Mouse (Mus musculus) kidney, embryonic 16.5 days (tissue): ENCODE data around the gene Tmem110. TPM values are rescaled to one million over a fixed set of nuclear protein-coding genes. Genes with fewer than 3 reads are reported as not detected.

ENCODE experiments used
- ATAC-seq: fragments of 200-750 bp; cut with Nextera tagmentation; 2 replicates; pipeline ENCODE4 v1.8.0; 2017; ENCODE audit warnings: moderate TSS enrichment; ENCODE audit not compliant: low FRiP score, low TSS enrichment
- H3K27ac ChIP-seq: fragments of 300-500 bp; sonication (generic); 2 replicates; pipeline ENCODE4 v1.5.1; 2014; ENCODE audit warnings: low read length
- H3K27me3 ChIP-seq: fragments of 300-500 bp; sonication (generic); 2 replicates; pipeline ENCODE4 v1.6.1; 2014; ENCODE audit warnings: low read length, control low read depth, mixed read lengths; ENCODE audit not compliant: insufficient read depth
- H3K36me3 ChIP-seq: fragments of 300-500 bp; sonication (generic); 2 replicates; pipeline ENCODE4 v1.6.1; 2014; ENCODE audit warnings: low read length, control low read depth, mixed read lengths; ENCODE audit not compliant: insufficient read depth
- H3K4me1 ChIP-seq: fragments of 300-500 bp; sonication (generic); 2 replicates; pipeline ENCODE4 v1.6.1; 2014; ENCODE audit warnings: low read length, control low read depth, mixed read lengths; ENCODE audit not compliant: insufficient read depth
- H3K4me2 ChIP-seq: fragments of 300-500 bp; sonication (generic); replicated peaks from 2 replicates; pipeline ENCODE4 v1.6.1; 2014; ENCODE audit warnings: low read depth, low read length
- H3K4me3 ChIP-seq: fragments of 300-500 bp; sonication (generic); 2 replicates; pipeline ENCODE4 v1.5.1; 2014; ENCODE audit warnings: mild to moderate bottlenecking, low read length
- H3K9ac ChIP-seq: fragments of 300-500 bp; sonication (generic); replicated peaks from 2 replicates; pipeline ENCODE4 v1.6.1; 2014; ENCODE audit warnings: low read length
- H3K9me3 ChIP-seq: fragments of 300-500 bp; sonication (generic); 2 replicates; pipeline ENCODE4 v1.6.1; 2016; ENCODE audit warnings: low read length, control low read depth
- WGBS: fragments of 180-500 bp; shearing (Covaris S2); extraction: QIAGEN DNeasy Blood & Tissue Kit; methylation state at CpG from one replicate; pipeline ENCODE4 v1.1.7; 2014; 5-methylcytosine and 5-hydroxymethylcytosine counted together
- polyA plus RNA-seq: library from polyadenylated mRNA; unstranded; fragments of >200 nt; fragmentation: Nextera tagmentation; extraction: Ambion mirVana; gene quantifications from 2 replicates; pipeline ENCODE4 v1.2.1, GENCODE M21; 2015

The Tmem110 gene
- polyA plus RNA-seq, 1 experiment from 2014 or later, result 25.1 TPM

- peak; percentile 70 for ATAC-seq
- H3K9me3 ChIP-seq, result no peaks in the 10 kb centered on the region
- H3K4me3 ChIP-seq, result no peak overlapping the region
- no peaks in the 10 kb centered on the region for H3K36me3 ChIP-seq
- no peak overlapping the region for H3K9ac ChIP-seq
- 7% methylated on average over 9 of the region's 9 CpGs for WGBS
- no peaks in the 10 kb centered on the region for H3K27me3 ChIP-seq
- peaks cover 5% of the 10 kb centered on the region for H3K4me1 ChIP-seq
- H3K27ac ChIP-seq, result no peak overlapping the region
- H3K4me2 ChIP-seq, result peak overlapping the region; percentile 28
These were observed 62.9 kb downstream of the Tmem110 start for GRCm38 (mm10) chr14:30888271-30888732.

- WGBS, result 69% methylated on average over 3 of the region's 3 CpGs
- no peak for ATAC-seq
These were observed 74.6 kb downstream of the Tmem110 start for GRCm38 (mm10) chr14:30899972-30900371.

GRCm38 (mm10) chr14:30902628-30903027 is 77.2 kb downstream of the Tmem110 start:
- WGBS, result 87% methylated on average over 5 of the region's 5 CpGs
- Histone ChIP-seq H3K9ac (no peak overlapping the region), H3K4me3 (no peak overlapping the region), H3K9me3 (peaks cover 6% of the 10 kb centered on the region; the same call in 1 of the 2 replicates), H3K27ac (no peak overlapping the region), H3K4me1 (no peaks in the 10 kb centered on the region), H3K4me2 (no peak overlapping the region), H3K36me3 (no peaks in the 10 kb centered on the region), H3K27me3 (no peaks in the 10 kb centered on the region)
- no peak for ATAC-seq

More at GRCm38 (mm10) chr14:30899972-30900371, 74.6 kb downstream of the Tmem110 start:
- H3K27ac ChIP-seq, result no peak overlapping the region
- H3K4me3 ChIP-seq, result no peak overlapping the region
- H3K9me3 ChIP-seq, result peaks cover 6% of the 10 kb centered on the region; the same call in 1 of the 2 replicates
- no peaks in the 10 kb centered on the region for H3K4me1 ChIP-seq
- no peaks in the 10 kb centered on the region for H3K27me3 ChIP-seq
- H3K4me2 ChIP-seq, result no peak overlapping the region
- no peaks in the 10 kb centered on the region for H3K36me3 ChIP-seq
- no peak overlapping the region for H3K9ac ChIP-seq

- 74% methylated on average over 3 of the region's 3 CpGs for WGBS
These were observed 77.6 kb downstream of the Tmem110 start for GRCm38 (mm10) chr14:30903036-30903435.

GRCm38 (mm10) chr14:30904307-30904706 is 78.9 kb downstream of the Tmem110 start:
- Histone ChIP-seq H3K27me3 (no peaks in the 10 kb centered on the region), H3K27ac (no peak overlapping the region), H3K36me3 (no peaks in the 10 kb centered on the region), H3K4me3 (no peak overlapping the region), H3K9ac (no peak overlapping the region), H3K9me3 (peaks cover 6% of the 10 kb centered on the region; the same call in 1 of the 2 replicates), H3K4me1 (no peaks in the 10 kb centered on the region), H3K4me2 (no peak overlapping the region)
- WGBS, result 84% methylated on average over 8 of the region's 8 CpGs
- no peak for ATAC-seq

More at GRCm38 (mm10) chr14:30903036-30903435, 77.6 kb downstream of the Tmem110 start:
- H3K4me1 ChIP-seq, result no peaks in the 10 kb centered on the region
- H3K9ac ChIP-seq, result no peak overlapping the region
- no peaks in the 10 kb centered on the region for H3K36me3 ChIP-seq
- H3K4me3 ChIP-seq, result no peak overlapping the region
- no peak overlapping the region for H3K27ac ChIP-seq
- H3K27me3 ChIP-seq, result no peaks in the 10 kb centered on the region
- H3K4me2 ChIP-seq, result no peak overlapping the region
- no peak for ATAC-seq
- peaks cover 6% of the 10 kb centered on the region; the same call in 1 of the 2 replicates for H3K9me3 ChIP-seq

- no peaks in the 10 kb centered on the region for H3K4me1 ChIP-seq
- H3K9me3 ChIP-seq, result no peaks in the 10 kb centered on the region
- no peak overlapping the region for H3K4me3 ChIP-seq
- no peak overlapping the region for H3K9ac ChIP-seq
- no peak for ATAC-seq
- H3K27me3 ChIP-seq, result no peaks in the 10 kb centered on the region
- WGBS, result 88% methylated on average over 6 of the region's 6 CpGs
- no peak overlapping the region for H3K4me2 ChIP-seq
- H3K27ac ChIP-seq, result no peak overlapping the region
- no peaks in the 10 kb centered on the region for H3K36me3 ChIP-seq
These were observed 80.6 kb downstream of the Tmem110 start for GRCm38 (mm10) chr14:30906001-30906400.

- Histone ChIP-seq H3K4me2 (no peak overlapping the region), H3K4me3 (no peak overlapping the region), H3K27ac (no peak overlapping the region), H3K9ac (no peak overlapping the region), H3K36me3 (no peaks in the 10 kb centered on the region), H3K4me1 (no peaks in the 10 kb centered on the region), H3K27me3 (no peaks in the 10 kb centered on the region), H3K9me3 (no peaks in the 10 kb centered on the region)
- WGBS, result 62% methylated on average over 3 of the region's 3 CpGs
- no peak for ATAC-seq
These were observed 82.5 kb downstream of the Tmem110 start for GRCm38 (mm10) chr14:30907814-30908265.

- H3K27ac ChIP-seq, result no peak overlapping the region
- H3K4me3 ChIP-seq, result no peak overlapping the region
- H3K36me3 ChIP-seq, result no peaks in the 10 kb centered on the region
- H3K9me3 ChIP-seq, result no peaks in the 10 kb centered on the region
- no peaks in the 10 kb centered on the region for H3K27me3 ChIP-seq
- H3K4me1 ChIP-seq, result no peaks in the 10 kb centered on the region
- ATAC-seq, result no peak
- no peak overlapping the region for H3K9ac ChIP-seq
- WGBS, result 94% methylated on average over 8 of the region's 8 CpGs
- H3K4me2 ChIP-seq, result no peak overlapping the region
These were observed 85.8 kb downstream of the Tmem110 start for GRCm38 (mm10) chr14:30911141-30911540.

GRCm38 (mm10) chr14:30912641-30913040 is 87.3 kb downstream of the Tmem110 start:
- H3K27ac ChIP-seq, result no peak overlapping the region
- H3K9me3 ChIP-seq, result no peaks in the 10 kb centered on the region
- no peaks in the 10 kb centered on the region for H3K4me1 ChIP-seq
- no peak overlapping the region for H3K9ac ChIP-seq
- no peaks in the 10 kb centered on the region for H3K27me3 ChIP-seq
- no peak overlapping the region for H3K4me2 ChIP-seq
- 0 out of 2 replicates have a peak, but pooled peaks have one; percentile 54 for ATAC-seq
- 83% methylated on average over 8 of the region's 8 CpGs for WGBS
- no peak overlapping the region for H3K4me3 ChIP-seq
- H3K36me3 ChIP-seq, result no peaks in the 10 kb centered on the region

- H3K9ac ChIP-seq, result no peak overlapping the region
These were observed 88.0 kb downstream of the Tmem110 start for GRCm38 (mm10) chr14:30913404-30913803.

More at GRCm38 (mm10) chr14:30913404-30913803, 88.0 kb downstream of the Tmem110 start:
- H3K27ac ChIP-seq, result no peak overlapping the region
- no peaks in the 10 kb centered on the region for H3K9me3 ChIP-seq
- no peaks in the 10 kb centered on the region for H3K27me3 ChIP-seq
- no peaks in the 10 kb centered on the region for H3K4me1 ChIP-seq
- no peak overlapping the region for H3K4me2 ChIP-seq
- no peak for ATAC-seq
- no peaks in the 10 kb centered on the region for H3K36me3 ChIP-seq
- WGBS, result 75% methylated on average over 5 of the region's 5 CpGs
- H3K4me3 ChIP-seq, result no peak overlapping the region
